Mouse (Mus musculus): Measurements from ENCODE around the gene Lat.

DNA sequence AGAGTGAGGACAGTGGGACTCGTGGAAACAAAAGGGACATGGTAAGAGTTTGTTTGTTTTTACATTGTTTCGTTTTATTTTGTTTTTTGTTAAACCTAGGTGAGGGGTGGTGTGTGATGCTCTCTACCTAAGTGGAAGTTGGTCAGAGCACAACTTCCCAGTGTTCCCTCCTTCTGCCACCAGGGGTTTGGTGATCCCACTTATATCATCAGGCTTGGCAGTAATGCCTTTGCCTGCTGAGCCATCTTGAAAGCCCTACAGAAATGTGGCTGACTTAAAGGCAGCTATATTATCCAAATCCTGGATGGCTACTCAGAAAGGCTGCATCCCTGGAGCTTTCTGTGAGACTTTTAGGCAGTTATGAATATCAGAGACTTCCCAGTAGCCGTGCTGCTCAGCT, 36.7 kb downstream of the Lat start:
- TF ChIP-seq GATA1 (IDR thresholded peaks at IDR 0.05; ENCODE audit: low read length) (no peak), TAL1 (IDR thresholded peaks at IDR 0.05; ENCODE audit: low read length) (no peak)

Data from erythroblast, embryonic 14.5 days (primary cell).